Mouse (Mus musculus): ENCODE results near the gene Selplg. TPM values are rescaled to one million over a fixed set of nuclear protein-coding genes. Genes with fewer than 3 reads are reported as not detected.
"Not testable (repeated sequence)": the region's sequence is repeated elsewhere in the genome, so short reads cannot be mapped to it uniquely, and the experiment has no call there.

Selplg gene
- polyA plus RNA-seq, 1 experiment: 8.2 TPM

- no peak for DNase-seq (ENCODE audit: low spot score)
Measured at GRCm38 (mm10) chr5:113824228-113824627, 8.2 kb downstream of the Selplg start.

GRCm38 (mm10) chr5:113818572-113818971 lies 13.9 kb downstream of the Selplg start:
- DNase-seq (ENCODE audit: low spot score): no peak

GRCm38 (mm10) chr5:113815638-113816152 lies 16.7 kb downstream of the Selplg start:
- peak; percentile 51 for DNase-seq (ENCODE audit: low spot score)

GRCm38 (mm10) chr5:113815041-113815389 lies 17.4 kb downstream of the Selplg start:
- DNase-seq (ENCODE audit: low spot score): no peak

GRCm38 (mm10) chr5:113814111-113815040 lies 18.1 kb downstream of the Selplg start:
- DNase-seq (ENCODE audit: low spot score): no peak

GRCm38 (mm10) chr5:113813608-113814007 lies 18.8 kb downstream of the Selplg start:
- no peak for DNase-seq (ENCODE audit: low spot score)

GRCm38 (mm10) chr5:113812638-113813037 lies 19.8 kb downstream of the Selplg start:
- no peak for DNase-seq (ENCODE audit: low spot score)

GRCm38 (mm10) chr5:113811824-113812420 lies 20.5 kb downstream of the Selplg start:
- not testable (repeated sequence) for DNase-seq (ENCODE audit: low spot score)

- DNase-seq (ENCODE audit: low spot score): no peak
Measured at GRCm38 (mm10) chr5:113810111-113810510, 22.3 kb downstream of the Selplg start.

GRCm38 (mm10) chr5:113808177-113808576 lies 24.3 kb downstream of the Selplg start:
- DNase-seq (ENCODE audit: low spot score): no peak

- DNase-seq (ENCODE audit: low spot score): no peak
Measured at GRCm38 (mm10) chr5:113807712-113808111, 24.7 kb downstream of the Selplg start.

GRCm38 (mm10) chr5:113806414-113806813 lies 26.0 kb downstream of the Selplg start:
- DNase-seq (ENCODE audit: low spot score): no peak

GRCm38 (mm10) chr5:113805301-113805700 lies 27.1 kb downstream of the Selplg start:
- DNase-seq (ENCODE audit: low spot score): no peak

GRCm38 (mm10) chr5:113804395-113804966 lies 28.0 kb downstream of the Selplg start:
- no peak for DNase-seq (ENCODE audit: low spot score)

- DNase-seq (ENCODE audit: low spot score): no peak
Measured at GRCm38 (mm10) chr5:113800280-113800679, 32.2 kb downstream of the Selplg start, which contains the start of gene Tmem119. Gene Tmem119 (minus strand): TSS chr5:113800516.

GRCm38 (mm10) chr5:113799691-113800090 lies 32.8 kb downstream of the Selplg start:
- no peak for DNase-seq (ENCODE audit: low spot score)

GRCm38 (mm10) chr5:113798525-113798924 lies 33.9 kb downstream of the Selplg start:
- DNase-seq (ENCODE audit: low spot score): no peak

- no peak for DNase-seq (ENCODE audit: low spot score)
Measured at GRCm38 (mm10) chr5:113797149-113797882, 35.1 kb downstream of the Selplg start.

GRCm38 (mm10) chr5:113796401-113797148 lies 35.9 kb downstream of the Selplg start:
- DNase-seq (ENCODE audit: low spot score): no peak

GRCm38 (mm10) chr5:113791197-113792095 lies 41.0 kb downstream of the Selplg start:
- no peak for DNase-seq (ENCODE audit: low spot score)

Data from urinary bladder, adult 2 months (tissue).